Mouse (Mus musculus): ENCODE results near the gene Phldb2. TPM values are rescaled to one million over a fixed set of nuclear protein-coding genes. Genes with fewer than 3 reads are reported as not detected.

Phldb2 gene
- total RNA-seq, 2 experiments from 2014 or later = 10.9 to 11.9 TPM

- DNase-seq = no peak
- intact Hi-C loops (cut with DNase I) = no loop called here
Measured at GRCm38 (mm10) chr16:45896587-45896986, 56.8 kb downstream of the Phldb2 start.

GRCm38 (mm10) chr16:45894998-45895397, 58.4 kb downstream of the Phldb2 start:
- intact Hi-C loops (cut with DNase I) = no loop called here
- DNase-seq = no peak

- intact Hi-C loops (cut with DNase I) = no loop called here
- no peak for DNase-seq
Measured at GRCm38 (mm10) chr16:45893796-45894195, 59.6 kb downstream of the Phldb2 start.

GRCm38 (mm10) chr16:45892928-45893327, 60.5 kb downstream of the Phldb2 start:
- no peak for DNase-seq
- intact Hi-C loops (cut with DNase I) = no loop called here

GRCm38 (mm10) chr16:45890471-45891200, 62.8 kb downstream of the Phldb2 start:
- intact Hi-C loops (cut with DNase I) = no loop called here
- DNase-seq = no peak

- no peak for DNase-seq
- intact Hi-C loops (cut with DNase I) = no loop called here
Measured at GRCm38 (mm10) chr16:45889636-45890035, 63.8 kb downstream of the Phldb2 start.

- DNase-seq = no peak
- intact Hi-C loops (cut with DNase I) = no loop called here
Measured at GRCm38 (mm10) chr16:45886599-45886998, 66.8 kb downstream of the Phldb2 start.

- intact Hi-C loops (cut with DNase I) = no loop called here
Measured at GRCm38 (mm10) chr16:45884194-45884593, 69.2 kb downstream of the Phldb2 start.

GRCm38 (mm10) chr16:45881177-45881832, 72.1 kb downstream of the Phldb2 start:
- no peak for DNase-seq

More at GRCm38 (mm10) chr16:45884194-45884593, 69.2 kb downstream of the Phldb2 start:
- DNase-seq = no peak

GRCm38 (mm10) chr16:45880101-45880751, 73.2 kb downstream of the Phldb2 start:
- no peak for DNase-seq
- intact Hi-C loops (cut with DNase I) = no loop called here

More at GRCm38 (mm10) chr16:45881177-45881832, 72.1 kb downstream of the Phldb2 start:
- intact Hi-C loops (cut with DNase I) = no loop called here

- intact Hi-C loops (cut with DNase I) = no loop called here
- DNase-seq = no peak
Measured at GRCm38 (mm10) chr16:45877739-45878138, 75.7 kb downstream of the Phldb2 start.

- no peak for DNase-seq
- intact Hi-C loops (cut with DNase I) = no loop called here
Measured at GRCm38 (mm10) chr16:45877171-45877570, 76.2 kb downstream of the Phldb2 start.

- intact Hi-C loops (cut with DNase I) = no loop called here
- DNase-seq = no peak
Measured at GRCm38 (mm10) chr16:45873397-45873796, 80.0 kb downstream of the Phldb2 start.

GRCm38 (mm10) chr16:45871286-45871976, 82.0 kb downstream of the Phldb2 start:
- no peak for DNase-seq
- intact Hi-C loops (cut with DNase I) = no loop called here

- intact Hi-C loops (cut with DNase I) = no loop called here
- DNase-seq = no peak
Measured at GRCm38 (mm10) chr16:45870651-45871050, 82.7 kb downstream of the Phldb2 start.

GRCm38 (mm10) chr16:45869044-45869443, 84.4 kb downstream of the Phldb2 start:
- DNase-seq = no peak
- intact Hi-C loops (cut with DNase I) = no loop called here

GRCm38 (mm10) chr16:45857277-45857863, 96.0 kb downstream of the Phldb2 start:
- DNase-seq = no peak

GRCm38 (mm10) chr16:45854499-45854898, 98.9 kb downstream of the Phldb2 start:
- intact Hi-C loops (cut with DNase I) = no loop called here
- DNase-seq = no peak

More at GRCm38 (mm10) chr16:45857277-45857863, 96.0 kb downstream of the Phldb2 start:
- intact Hi-C loops (cut with DNase I) = no loop called here

GRCm38 (mm10) chr16:45849045-45849444, 104.4 kb downstream of the Phldb2 start:
- DNase-seq = no peak
- intact Hi-C loops (cut with DNase I) = no loop called here

GRCm38 (mm10) chr16:45844875-45845274, 108.5 kb downstream of the Phldb2 start:
- intact Hi-C loops (cut with DNase I) = loop anchor here (5.0 kb wide), 1 partner anchor 122 kb away; no protein-coding TSS in a partner anchor
- no peak for DNase-seq
